Mouse (Mus musculus) kidney, adult 2 months (tissue): ENCODE results near the gene Clrn1. TPM values are rescaled to one million over a fixed set of nuclear protein-coding genes. Genes with fewer than 3 reads are reported as not detected.

Experiments used
- DNase-seq: peaks from one replicate; pipeline ENCODE4 v3.0.0; 2021
- H3K27ac ChIP-seq: fragments of 200-500 bp; 2 replicates; pipeline ENCODE4 v1.5.1; 2012; ENCODE audit warnings: low read depth, low read length, control low read depth, inconsistent platforms; ENCODE audit not compliant: insufficient read depth
- H3K27me3 ChIP-seq: fragments of 200-500 bp; replicated peaks from 2 replicates; pipeline ENCODE4 v1.6.1; 2012; ENCODE audit warnings: mild to moderate bottlenecking, moderate library complexity, low read length, inconsistent platforms; ENCODE audit not compliant: control insufficient read depth, insufficient read depth
- H3K36me3 ChIP-seq: fragments of 200-500 bp; 2 replicates; pipeline ENCODE4 v1.6.1; 2012; ENCODE audit warnings: mild to moderate bottlenecking, moderate library complexity, low read length, inconsistent platforms; ENCODE audit not compliant: control insufficient read depth, insufficient read depth
- H3K4me1 ChIP-seq: fragments of 200-500 bp; 2 replicates; pipeline ENCODE4 v1.6.1; 2011; ENCODE audit warnings: low read length; ENCODE audit not compliant: control insufficient read depth, insufficient read depth
- H3K4me3 ChIP-seq: fragments of 200-500 bp; 2 replicates; pipeline ENCODE4 v1.5.1; 2011; ENCODE audit warnings: mild to moderate bottlenecking, low read depth, low read length, control low read depth; ENCODE audit not compliant: insufficient read depth
- CTCF ChIP-seq: fragments of 200-500 bp; conservative IDR thresholded peaks from 2 replicates; pipeline ENCODE4 v1.5.1; 2011; ENCODE audit warnings: low read depth, mild to moderate bottlenecking, control low read depth, low read length, moderate library complexity, mixed read lengths; ENCODE audit not compliant: insufficient read depth, insufficient read length
- POLR2A ChIP-seq: fragments of 200-500 bp; IDR thresholded peaks from one replicate; pipeline ENCODE4 v1.6.1; 2011; ENCODE audit warnings: low read depth, low read length, control low read depth
- WGBS: fragments of 180-500 bp; shearing (Covaris S2); methylation state at CpG from one replicate; pipeline ENCODE4 v1.1.7; 2018; 5-methylcytosine and 5-hydroxymethylcytosine counted together
- polyA plus RNA-seq: library from polyadenylated mRNA; depleted of rRNA; stranded (reverse); fragments of >200 nt; gene quantifications from 2 replicates; pipeline ENCODE4 v1.2.3, GENCODE M21; 2012; rRNA removed

Gene Clrn1
- polyA plus RNA-seq, 1 experiment: not detected

DNA sequence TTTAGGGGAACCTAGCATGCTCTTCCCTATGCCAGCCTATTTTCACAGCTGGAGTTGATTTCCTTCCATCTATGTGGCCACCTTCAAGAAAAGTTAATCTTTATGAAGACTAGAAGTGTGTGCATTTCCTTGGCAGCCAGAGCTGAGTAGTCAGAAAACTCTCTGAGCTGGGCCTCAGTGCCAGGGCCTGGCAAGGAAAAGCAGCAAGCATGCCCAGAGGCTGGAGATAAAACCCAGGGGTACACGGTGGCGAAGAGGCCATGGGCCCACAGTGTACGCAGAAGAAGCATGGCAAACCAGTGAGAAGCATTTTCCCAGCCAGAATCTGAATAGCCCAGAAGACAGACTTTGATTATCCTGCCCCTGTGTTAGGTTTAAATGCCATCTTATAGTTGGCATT, 70.9 kb downstream of the Clrn1 start:
- no peaks in the 10 kb centered on the region for H3K27me3 ChIP-seq
- DNase-seq: no peak
- H3K4me3 ChIP-seq: no peak overlapping the region
- H3K4me1 ChIP-seq: no peaks in the 10 kb centered on the region
- no peak overlapping the region for H3K27ac ChIP-seq
- no peak for TF ChIP-seq CTCF
- TF ChIP-seq POLR2A: no peak
- WGBS: 92% methylated on average over 3 of the region's 3 CpGs
- H3K36me3 ChIP-seq: no peaks in the 10 kb centered on the region

DNA sequence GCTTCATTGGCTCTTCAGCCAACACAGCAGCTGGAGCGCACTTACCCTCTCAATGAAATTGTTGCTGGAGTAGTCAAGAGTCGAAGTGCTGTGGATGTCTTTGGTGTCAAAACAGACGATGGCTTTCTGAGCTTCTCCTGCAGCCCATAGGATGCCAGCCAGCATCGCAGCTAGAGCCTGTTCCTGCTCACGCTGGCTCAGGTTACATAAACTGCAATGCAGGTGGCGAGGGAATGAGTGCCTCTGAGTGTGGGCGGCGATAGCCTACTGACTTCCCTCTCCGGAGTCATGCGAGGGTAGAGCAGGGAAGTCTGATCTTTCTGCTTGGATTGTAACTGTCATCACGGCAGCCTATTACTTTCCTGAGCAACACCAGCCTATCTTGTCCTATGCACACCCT, 74.8 kb downstream of the Clrn1 start:
- H3K27me3 ChIP-seq: no peaks in the 10 kb centered on the region
- H3K27ac ChIP-seq: no peak overlapping the region
- WGBS: 27% methylated on average over 11 of the region's 11 CpGs
- H3K4me1 ChIP-seq: no peaks in the 10 kb centered on the region
- H3K4me3 ChIP-seq: no peak overlapping the region
- no peak for TF ChIP-seq CTCF
- no peak for TF ChIP-seq POLR2A
- DNase-seq: no peak
- H3K36me3 ChIP-seq: no peaks in the 10 kb centered on the region

DNA sequence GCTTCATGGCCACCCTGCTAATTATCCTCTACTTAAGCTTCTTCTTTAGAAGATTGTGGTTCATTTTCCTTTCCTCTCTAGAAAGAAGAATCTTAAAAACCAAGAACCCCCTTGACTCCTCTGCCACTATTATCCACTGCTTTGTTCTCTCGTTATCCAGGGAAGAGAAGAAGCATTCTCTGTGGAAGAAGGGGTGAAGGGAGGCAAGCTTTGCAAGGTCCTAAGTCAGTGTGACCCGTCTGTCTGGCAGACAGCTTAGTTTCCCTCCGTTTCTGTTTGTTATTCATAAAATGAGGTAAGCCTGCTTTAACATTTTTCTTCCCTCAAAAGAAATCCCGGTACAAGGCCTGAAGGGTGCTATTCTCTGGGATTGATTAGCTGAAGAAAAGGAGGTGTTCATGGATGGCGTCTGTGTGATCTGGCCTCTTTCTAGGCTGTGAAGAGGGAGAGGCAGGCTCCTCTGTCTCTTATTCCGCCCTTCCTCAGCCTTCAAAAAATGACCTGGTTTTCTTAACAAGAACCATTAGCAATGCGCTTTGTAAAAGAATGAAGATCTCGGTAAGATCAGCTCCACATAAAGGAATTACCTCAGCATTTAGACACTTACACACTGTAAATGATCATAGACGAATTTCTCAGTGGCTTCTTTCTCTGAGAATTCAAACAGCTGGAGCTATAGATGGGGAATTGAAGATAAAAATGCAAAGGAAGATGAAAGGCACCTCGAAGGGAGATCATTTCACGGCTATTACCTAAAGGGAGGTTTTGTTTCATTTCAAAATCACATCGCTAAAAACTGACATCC, 75.8 kb downstream of the Clrn1 start:
- no peak overlapping the region for H3K27ac ChIP-seq
- no peak overlapping the region for H3K4me3 ChIP-seq
- DNase-seq: no peak
- TF ChIP-seq POLR2A (no peak), CTCF (no peak)
- no peaks in the 10 kb centered on the region for H3K4me1 ChIP-seq
- WGBS: 74% methylated on average over 12 of the region's 12 CpGs
- H3K27me3 ChIP-seq: no peaks in the 10 kb centered on the region
- no peaks in the 10 kb centered on the region for H3K36me3 ChIP-seq

DNA sequence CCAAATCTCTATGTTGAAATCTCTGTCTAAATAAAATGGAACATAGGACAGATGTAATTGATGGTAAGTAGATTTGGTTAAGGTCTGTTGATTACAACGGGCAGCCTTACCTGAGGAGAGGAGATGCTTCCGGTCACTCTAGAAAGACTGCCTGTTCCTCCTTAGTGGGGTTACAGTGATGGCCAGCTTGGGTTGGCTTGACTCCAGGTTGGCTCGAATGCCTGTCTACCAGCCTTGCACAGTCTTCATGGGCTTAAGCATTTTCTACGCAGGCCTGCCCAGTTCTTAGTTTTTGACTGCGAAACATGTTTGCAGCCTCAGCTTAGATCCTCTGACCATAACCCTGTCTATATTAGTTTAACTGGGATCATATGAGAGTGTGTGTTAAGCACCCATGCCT, 76.5 kb downstream of the Clrn1 start:
- no peaks in the 10 kb centered on the region for H3K27me3 ChIP-seq
- WGBS: 78% methylated on average over 5 of the region's 5 CpGs
- DNase-seq: no peak
- no peak overlapping the region for H3K27ac ChIP-seq
- no peaks in the 10 kb centered on the region for H3K4me1 ChIP-seq
- no peaks in the 10 kb centered on the region for H3K36me3 ChIP-seq
- TF ChIP-seq POLR2A (no peak), CTCF (no peak)
- H3K4me3 ChIP-seq: no peak overlapping the region

DNA sequence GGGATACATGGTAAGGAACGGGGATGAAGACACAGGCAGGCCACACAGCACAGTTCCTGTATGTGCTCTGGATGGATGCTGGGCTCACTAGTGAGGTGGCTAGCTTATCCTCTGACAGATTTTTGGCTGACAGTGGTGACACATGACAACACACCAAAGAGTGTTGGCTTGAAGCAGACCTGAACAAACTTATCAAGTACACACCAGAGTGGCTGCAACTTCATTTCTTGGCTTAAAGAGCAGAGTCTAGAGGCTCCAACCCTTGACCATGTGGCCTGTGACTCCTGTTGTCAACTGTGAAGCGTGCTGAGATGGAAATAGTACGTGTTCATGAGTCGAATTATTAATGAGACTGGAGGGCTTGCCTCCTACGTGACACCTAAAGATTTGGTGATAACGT, 80.4 kb downstream of the Clrn1 start:
- DNase-seq: no peak
- no peaks in the 10 kb centered on the region for H3K27me3 ChIP-seq
- no peaks in the 10 kb centered on the region for H3K4me1 ChIP-seq
- TF ChIP-seq CTCF (no peak), POLR2A (no peak)
- WGBS: 85% methylated on average over 6 of the region's 6 CpGs
- no peak overlapping the region for H3K4me3 ChIP-seq
- no peak overlapping the region for H3K27ac ChIP-seq
- no peaks in the 10 kb centered on the region for H3K36me3 ChIP-seq

DNA sequence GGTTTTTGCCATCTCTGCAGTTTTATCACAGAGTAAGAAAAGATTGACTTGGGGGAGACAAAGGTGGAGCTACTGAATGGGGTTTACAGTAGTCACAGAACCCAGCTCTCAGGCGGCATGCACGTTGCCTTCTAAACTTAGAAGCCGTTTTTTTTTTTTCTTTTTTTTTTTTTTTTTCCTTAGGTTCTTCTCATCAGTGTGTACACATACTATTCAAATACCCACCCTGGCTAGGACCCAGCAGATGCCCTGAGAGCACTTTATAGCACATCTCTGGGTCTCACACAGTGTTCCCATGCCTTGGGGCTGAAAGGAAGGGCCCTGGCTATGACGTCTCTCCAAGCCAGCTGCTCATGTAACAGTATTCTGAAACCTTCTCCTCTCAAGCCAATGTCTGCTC, 86.5 kb downstream of the Clrn1 start:
- Histone ChIP-seq H3K27ac (no peak overlapping the region), H3K4me1 (no peaks in the 10 kb centered on the region), H3K4me3 (no peak overlapping the region), H3K36me3 (no peaks in the 10 kb centered on the region), H3K27me3 (no peaks in the 10 kb centered on the region)
- TF ChIP-seq CTCF: no peak
- no peak for TF ChIP-seq POLR2A
- 80% methylated on average over 4 of the region's 4 CpGs for WGBS
- DNase-seq: no peak

DNA sequence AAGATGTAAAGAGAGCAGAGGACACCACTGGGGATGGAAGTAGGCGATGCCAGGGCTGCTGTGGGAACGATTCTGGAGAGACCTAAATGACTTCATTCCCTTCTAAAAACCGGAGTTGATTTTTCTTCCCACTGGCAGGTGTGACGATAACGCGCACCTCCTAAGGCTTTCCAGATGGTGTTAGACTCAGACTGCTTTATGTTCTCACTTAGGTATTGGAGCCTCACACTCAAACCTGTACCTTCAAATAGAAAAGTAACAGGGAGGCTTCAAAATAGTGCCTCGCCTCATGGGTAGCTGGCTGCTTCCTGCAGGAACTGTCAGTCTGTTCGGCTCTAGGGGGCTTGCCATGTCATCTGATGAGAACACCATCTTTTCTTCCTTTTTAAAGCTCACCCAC, 86.9 kb downstream of the Clrn1 start:
- no peak for DNase-seq
- H3K4me1 ChIP-seq: no peaks in the 10 kb centered on the region
- TF ChIP-seq POLR2A (no peak), CTCF (no peak)
- H3K27ac ChIP-seq: no peak overlapping the region
- H3K4me3 ChIP-seq: no peak overlapping the region
- WGBS: 79% methylated on average over 8 of the region's 8 CpGs
- no peaks in the 10 kb centered on the region for H3K27me3 ChIP-seq
- H3K36me3 ChIP-seq: no peaks in the 10 kb centered on the region

Other genes with a start within 250 kb of the Clrn1 start
- 0.03 and 0.10 TPM in 2 replicates for gene Erich6, start 248.1 kb downstream of the Clrn1 start, polyA plus RNA-seq
- gene Siah2, start 192.9 kb downstream of the Clrn1 start, polyA plus RNA-seq: 19.9 and 22.0 TPM in 2 replicates
- not detected in 2 replicates for gene Mindy4b-ps, start 63.0 kb downstream of the Clrn1 start, polyA plus RNA-seq
- 0.64 and 1.0 TPM in 2 replicates for gene Med12l, start 120.5 kb upstream of the Clrn1 start, polyA plus RNA-seq
- 0.19 and 0.38 TPM in 2 replicates for gene Gpr171, start 216.5 kb upstream of the Clrn1 start, polyA plus RNA-seq